Mouse (Mus musculus) spleen, adult 2 months (tissue): Measurements from ENCODE around the gene Hoxc10.

Experiments used
- CTCF ChIP-seq: fragments of 200-500 bp; IDR thresholded peaks from 2 replicates; pipeline ENCODE4 v1.5.1; 2011; ENCODE audit warnings: mild to moderate bottlenecking, inconsistent platforms; ENCODE audit not compliant: insufficient read depth, insufficient read length, insufficient replicate concordance; ENCODE audit errors: extremely low read depth
- POLR2A ChIP-seq: fragments of 200-500 bp; IDR thresholded peaks from 2 replicates; pipeline ENCODE4 v1.6.1; 2011; ENCODE audit warnings: low read depth, low read length, inconsistent platforms

GRCm38 (mm10) chr15:102991782-102992181 is 25.2 kb downstream of the Hoxc10 start:
- TF ChIP-seq POLR2A (no peak), CTCF (no peak)
